Mouse (Mus musculus) gastrocnemius, adult 18-20 months (tissue): Measurements from ENCODE around the gene Tspoap1. TPM values are rescaled to one million over a fixed set of nuclear protein-coding genes. Genes with fewer than 3 reads are reported as not detected.

ENCODE experiments used
- DNase-seq: peaks from one replicate; pipeline ENCODE4 v3.0.0; 2021; ENCODE audit warnings: low spot score
- total RNA-seq, 2 experiments: library from RNA; stranded (reverse); gene quantifications; 2 replicates each; pipeline ENCODE4 v1.2.3; 2021

The Tspoap1 gene
- total RNA-seq, 2 experiments from 2014 or later: not detected

- no peak for DNase-seq
Measured at GRCm38 (mm10) chr11:87745632-87746555, 14.4 kb upstream of the Tspoap1 start.

DNA sequence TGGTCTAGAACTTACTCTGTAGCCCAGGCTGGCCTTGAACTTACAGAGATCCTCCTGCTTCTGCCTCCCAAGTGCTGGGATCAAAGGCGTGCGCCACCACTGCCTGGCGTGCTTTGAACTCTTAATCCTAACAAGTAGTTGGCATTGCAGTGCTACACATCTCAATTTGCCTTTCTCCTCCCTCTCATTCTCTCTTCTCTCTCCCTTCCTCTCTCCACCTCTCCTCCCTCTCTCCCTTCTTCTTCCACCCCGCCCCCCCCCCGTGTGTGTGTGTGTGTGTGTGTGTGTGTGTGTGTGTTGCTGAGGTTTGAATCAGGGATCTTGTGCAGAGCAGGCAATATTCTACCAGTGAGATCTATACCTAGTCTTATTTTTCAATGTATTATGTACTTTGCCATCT lies 13.0 kb upstream of the Tspoap1 start:
- DNase-seq: no peak

DNA sequence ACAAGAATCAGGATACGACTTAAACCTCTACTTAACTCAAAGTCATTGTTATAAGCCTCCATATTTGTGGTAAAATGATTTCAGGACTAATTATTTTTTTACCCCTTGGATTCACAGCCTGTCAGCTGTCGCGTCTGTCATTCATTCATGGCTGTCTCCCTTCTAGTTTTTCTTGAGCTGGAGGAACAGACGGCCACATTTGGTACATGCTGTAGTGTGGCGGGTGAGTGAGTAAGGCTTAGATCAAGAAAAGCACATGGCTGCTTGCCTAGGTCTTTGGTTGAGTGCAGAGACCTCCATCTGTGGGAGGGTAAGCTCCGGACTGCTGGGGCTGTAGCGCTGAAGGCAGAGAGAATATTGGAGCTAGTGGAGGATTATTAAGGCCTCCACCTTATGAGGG lies 12.6 kb upstream of the Tspoap1 start:
- no peak for DNase-seq

GRCm38 (mm10) chr11:87748132-87749119 lies 11.9 kb upstream of the Tspoap1 start:
- DNase-seq: no peak

GRCm38 (mm10) chr11:87749192-87750042 lies 10.9 kb upstream of the Tspoap1 start:
- peak; percentile 33 for DNase-seq

GRCm38 (mm10) chr11:87750043-87750421 lies 10.3 kb upstream of the Tspoap1 start:
- DNase-seq: no peak

- DNase-seq: no peak
Measured at GRCm38 (mm10) chr11:87750521-87750920, 9.8 kb upstream of the Tspoap1 start.

DNA sequence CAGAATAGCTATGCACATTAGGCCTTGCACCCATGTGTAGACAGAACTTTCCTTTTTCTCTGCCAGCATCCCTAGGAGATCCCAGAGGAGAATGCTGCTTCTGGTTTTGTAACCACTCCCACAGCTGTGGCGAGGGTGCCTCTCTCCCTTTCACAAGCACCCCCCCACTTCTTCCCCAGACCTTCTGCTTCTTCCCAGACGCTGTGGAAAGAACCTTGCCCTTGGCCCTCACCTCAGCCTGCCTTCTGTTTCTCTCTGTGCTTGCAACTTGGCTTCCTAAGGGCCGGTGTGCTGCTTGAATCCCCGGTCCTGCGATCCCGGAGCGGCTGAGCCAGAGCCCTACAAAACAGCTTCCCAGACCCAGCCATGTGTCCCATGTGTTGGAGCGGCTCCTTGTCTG lies 9.3 kb upstream of the Tspoap1 start:
- no peak for DNase-seq

- DNase-seq: no peak
Measured at GRCm38 (mm10) chr11:87751491-87751966, 8.8 kb upstream of the Tspoap1 start.

GRCm38 (mm10) chr11:87752307-87752706 lies 8.0 kb upstream of the Tspoap1 start:
- no peak for DNase-seq

DNA sequence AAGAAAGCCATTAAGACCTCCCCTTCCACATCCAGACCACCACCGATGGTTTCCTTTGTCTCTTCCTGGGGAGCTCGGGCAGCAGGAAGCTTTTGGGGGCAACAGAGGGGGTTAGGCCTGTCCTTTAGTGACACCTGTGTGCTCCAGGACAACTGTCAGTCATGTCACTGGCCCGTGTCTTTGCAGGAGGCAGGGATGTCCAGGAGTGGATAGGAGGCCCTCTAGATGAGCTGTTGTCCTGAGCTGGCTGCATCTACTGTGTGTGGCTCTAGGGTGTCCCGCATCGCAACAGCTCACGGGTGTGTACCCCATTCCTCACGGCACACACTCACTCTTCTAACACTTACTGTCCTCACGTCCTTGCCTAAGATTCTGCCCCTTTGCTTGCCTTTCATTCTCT lies 7.1 kb upstream of the Tspoap1 start:
- no peak for DNase-seq

- no peak for DNase-seq
Measured at GRCm38 (mm10) chr11:87753891-87754501, 6.3 kb upstream of the Tspoap1 start.

DNA sequence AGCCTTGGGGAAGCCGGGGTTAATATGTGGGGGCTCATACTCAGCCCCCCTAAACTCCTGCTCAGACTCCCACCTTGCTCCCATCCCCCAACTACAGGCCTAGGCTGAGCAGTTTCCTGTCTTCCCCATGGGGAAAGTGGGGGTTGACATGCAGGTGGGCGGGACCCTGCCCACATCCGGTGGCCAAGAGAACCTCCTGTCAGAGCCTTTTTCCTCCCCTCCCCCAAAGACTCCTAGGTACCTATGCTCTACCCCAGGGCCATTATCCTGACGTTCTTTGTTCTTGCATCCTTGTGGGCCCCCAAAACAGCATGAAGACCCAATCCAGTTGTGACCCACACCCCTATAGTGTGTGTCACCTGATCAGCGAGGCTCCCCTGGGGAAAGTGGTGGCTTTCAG lies 5.7 kb upstream of the Tspoap1 start:
- DNase-seq: no peak

- DNase-seq: peak; percentile 31
Measured at GRCm38 (mm10) chr11:87755360-87756017, 4.9 kb upstream of the Tspoap1 start.

DNA sequence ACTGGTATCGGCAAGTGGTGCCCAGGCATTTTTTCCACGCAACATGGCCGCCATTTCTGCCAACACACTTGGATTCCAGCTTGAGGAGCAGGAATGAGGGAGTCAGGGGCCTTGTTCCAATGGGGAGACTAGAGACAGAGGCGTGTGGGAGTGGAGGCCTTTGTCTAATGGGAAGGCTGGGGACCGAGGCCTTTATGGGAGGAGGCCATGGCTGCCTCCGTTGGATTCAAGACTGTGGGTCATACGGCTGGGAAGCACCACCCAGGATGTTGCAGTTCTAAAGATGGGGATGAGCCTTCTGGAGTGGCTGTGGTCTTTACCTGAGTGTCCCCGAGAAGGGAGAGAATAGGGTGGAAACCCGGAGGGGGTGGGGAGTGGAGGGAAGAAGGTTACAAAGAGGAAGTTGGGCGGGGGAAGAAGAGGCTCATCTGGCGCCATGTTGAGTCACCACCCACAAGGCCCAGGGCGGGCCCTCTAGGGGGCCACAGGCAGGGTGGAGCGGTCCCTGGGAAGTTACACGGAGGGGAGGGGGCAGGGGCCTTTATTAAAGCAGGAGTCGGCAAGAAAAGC lies 4.0 kb upstream of the Tspoap1 start:
- DNase-seq: no peak

- no peak for DNase-seq
Measured at GRCm38 (mm10) chr11:87757001-87757954, 3.1 kb upstream of the Tspoap1 start.

DNA sequence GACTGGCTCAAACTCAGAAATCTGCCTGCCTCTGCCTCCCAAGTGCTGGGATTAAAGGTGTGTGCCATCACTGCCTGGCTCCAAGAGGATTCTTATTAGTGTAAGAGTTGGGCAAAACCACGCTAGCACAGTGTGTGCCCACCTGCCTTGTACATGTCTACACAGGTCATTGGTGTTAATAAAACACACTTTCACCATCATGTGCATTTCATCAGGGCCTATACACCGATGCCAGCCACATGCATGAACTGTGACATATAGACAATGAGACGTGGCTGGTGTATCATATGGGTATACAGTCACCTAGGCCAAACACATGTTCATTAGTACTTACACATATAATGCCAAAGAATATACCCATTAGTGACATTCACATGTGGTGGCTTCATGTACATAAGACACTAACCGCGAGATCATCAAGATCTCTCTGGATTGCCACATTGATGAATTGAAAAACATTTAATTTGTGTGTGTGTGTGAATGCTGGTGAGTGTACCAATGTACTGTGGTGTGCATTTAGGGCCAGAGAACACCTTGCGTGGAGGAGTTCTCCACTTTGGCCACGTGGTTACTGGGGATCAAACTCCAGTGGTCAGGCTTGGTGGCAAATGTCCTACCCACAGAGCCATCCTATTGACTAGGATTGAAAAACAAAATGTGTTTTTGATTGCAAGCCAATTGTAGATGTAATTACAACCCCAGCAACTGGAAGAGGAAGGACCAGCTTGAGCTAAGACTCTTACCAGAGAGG lies 2.0 kb upstream of the Tspoap1 start:
- no peak for DNase-seq
